Mouse (Mus musculus): ENCODE results near the gene Kcnj2.

DNA sequence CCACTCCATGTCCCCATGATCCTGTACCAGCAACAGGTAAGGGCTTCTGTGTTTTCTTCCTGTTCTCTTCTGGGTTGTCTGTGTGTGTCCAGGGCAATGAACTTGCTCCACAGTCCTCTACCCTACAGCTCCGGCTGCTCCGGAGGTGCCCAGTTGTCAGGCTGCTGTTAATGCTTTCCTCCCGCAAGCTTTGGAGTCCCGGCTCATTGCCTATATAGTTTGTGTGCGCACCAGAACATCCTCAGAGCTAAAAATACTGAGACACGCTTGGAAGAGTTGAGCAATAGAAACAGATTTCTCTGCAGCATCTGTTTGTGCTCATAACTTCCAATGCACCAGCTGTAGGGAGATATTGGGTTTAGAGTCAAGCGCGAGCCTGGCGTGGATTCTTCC lies 331 bp downstream of the Kcnj2 start:
- TF ChIP-seq POLR2A (IDR thresholded peaks at IDR 0.05; ENCODE audit: extremely low read depth, insufficient read depth, low read length) (no peak), CTCF (IDR thresholded peaks at IDR 0.05; ENCODE audit: low read depth, low read length) (no peak)
